Mouse (Mus musculus) macrophage (primary cell): Measurements from ENCODE around the gene Tacc3. TPM values are rescaled to one million over a fixed set of nuclear protein-coding genes. Genes with fewer than 3 reads are reported as not detected.

Experiments used
- H3K27ac ChIP-seq: fragments of 350-480 bp; formaldehyde crosslinking; 2 replicates; pipeline ENCODE4 v1.9.0; 2021
- H3K36me3 ChIP-seq: fragments of 350-480 bp; formaldehyde crosslinking; 2 replicates; pipeline ENCODE4 v1.9.0; 2021; ENCODE audit errors: inconsistent target
- H3K4me3 ChIP-seq: fragments of 350-480 bp; formaldehyde crosslinking; 2 replicates; pipeline ENCODE4 v1.9.0; 2021; ENCODE audit errors: inconsistent target
- H3K79me2 ChIP-seq: fragments of 350-480 bp; formaldehyde crosslinking; 2 replicates; pipeline ENCODE4 v1.9.0; 2021; ENCODE audit errors: inconsistent target
- WGBS: methylation state at CpG from one replicate; pipeline ENCODE4 v1.1.7; 2026; ENCODE audit warnings: inconsistent platforms; ENCODE audit not compliant: missing documents; 5-methylcytosine and 5-hydroxymethylcytosine counted together
- polyA plus RNA-seq: library from polyadenylated mRNA; stranded (reverse); fragments of 250-400 nt; gene quantifications from 3 replicates; pipeline ENCODE4 v1.2.4, GENCODE M21; 2018; ENCODE audit warnings: inconsistent platforms

Tacc3 gene
- polyA plus RNA-seq, 1 experiment from 2014 or later, result 26.7 TPM

DNA sequence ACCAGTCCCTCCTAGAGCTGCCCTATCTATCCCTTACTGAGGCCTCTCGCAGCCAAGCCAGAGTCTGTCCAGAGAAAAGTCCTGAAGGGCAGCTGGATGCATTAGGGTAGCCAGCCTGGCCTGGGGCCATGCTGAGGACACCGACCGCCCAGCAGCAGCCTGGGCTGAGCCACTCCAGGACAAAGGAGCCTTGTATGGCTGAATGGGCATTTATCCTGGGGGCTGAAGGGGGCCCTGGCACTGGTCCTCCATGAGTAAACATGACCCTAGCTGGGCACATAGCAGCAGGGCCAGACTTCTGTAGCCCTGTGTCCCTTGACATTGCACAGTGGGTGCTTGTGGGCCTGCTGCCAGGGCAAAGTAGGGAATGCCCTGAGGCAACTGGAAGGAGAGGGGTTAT lies 16.5 kb downstream of the Tacc3 start:
- 95% methylated on average over 2 of the region's 3 CpGs for WGBS
- peaks cover 8% of the 10 kb centered on the region; the same call in 1 of the 2 replicates for H3K36me3 ChIP-seq
- H3K27ac ChIP-seq, result no peak overlapping the region
- no peaks in the 10 kb centered on the region for H3K79me2 ChIP-seq
- no peak overlapping the region for H3K4me3 ChIP-seq

DNA sequence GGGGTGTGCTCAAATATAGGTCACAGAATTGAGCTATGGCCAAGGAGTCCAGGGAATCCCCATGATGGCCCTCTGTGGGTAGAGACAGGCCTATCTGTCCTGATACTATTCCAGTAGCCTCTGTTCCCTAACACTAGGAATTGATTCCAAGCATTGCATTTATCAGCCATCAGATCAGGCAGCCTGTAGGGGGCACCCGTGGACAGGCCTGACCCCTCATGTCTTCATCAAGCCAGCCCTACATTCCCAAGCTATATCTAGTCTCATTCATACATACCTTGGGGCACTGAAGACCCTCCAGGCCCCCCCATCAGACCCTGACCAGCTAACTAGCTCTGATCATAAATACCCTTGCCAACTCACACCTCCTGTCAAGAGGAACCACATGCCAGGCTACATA lies 18.0 kb downstream of the Tacc3 start:
- H3K79me2 ChIP-seq, result no peaks in the 10 kb centered on the region
- 0% methylated on average over 1 of the region's 1 CpGs for WGBS
- H3K36me3 ChIP-seq, result no peaks in the 10 kb centered on the region
- H3K27ac ChIP-seq, result no peak overlapping the region
- H3K4me3 ChIP-seq, result no peak overlapping the region

DNA sequence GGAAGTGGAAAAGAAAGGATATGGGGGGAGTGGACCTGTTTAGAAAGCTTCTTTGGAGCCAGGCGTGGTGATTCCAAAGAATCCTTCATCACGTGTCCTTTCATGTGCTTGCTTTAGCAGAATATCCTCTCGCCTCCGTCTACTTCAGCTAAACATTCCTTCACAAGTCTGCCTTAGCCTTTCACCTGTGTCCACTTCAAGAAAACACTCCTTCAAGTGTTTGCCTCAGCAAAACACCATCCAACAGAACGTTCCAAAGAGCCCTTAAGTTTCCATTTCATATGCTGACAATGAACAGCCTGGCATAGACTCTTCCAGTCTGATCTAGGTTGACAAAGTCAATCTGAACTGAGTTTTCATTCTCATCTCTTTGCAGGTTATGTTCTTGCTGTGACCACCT lies 20.3 kb downstream of the Tacc3 start:
- H3K4me3 ChIP-seq, result no peak overlapping the region
- no peaks in the 10 kb centered on the region for H3K79me2 ChIP-seq
- WGBS, result 91% methylated on average over 5 of the region's 5 CpGs
- no peaks in the 10 kb centered on the region for H3K36me3 ChIP-seq
- no peak overlapping the region for H3K27ac ChIP-seq

DNA sequence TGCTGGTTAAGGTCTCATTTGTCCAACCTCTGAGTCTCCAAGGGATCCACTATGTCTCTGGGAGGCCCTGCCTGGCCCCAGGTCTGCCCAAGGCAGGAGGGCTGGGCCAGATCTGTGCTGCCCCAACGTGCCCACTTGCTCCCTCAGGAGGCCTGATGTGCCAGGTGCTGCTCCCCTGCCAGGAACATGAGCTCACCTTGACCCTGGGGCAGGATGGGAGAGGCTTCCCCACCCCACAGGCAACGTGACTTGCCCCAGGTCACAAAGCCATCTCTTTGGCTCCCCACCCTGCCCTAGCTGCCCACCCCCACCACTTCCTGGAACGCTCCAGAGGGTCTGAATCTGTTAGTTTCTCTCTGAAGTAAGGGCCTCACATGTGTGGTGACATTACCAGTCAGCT lies 23.1 kb downstream of the Tacc3 start:
- no peaks in the 10 kb centered on the region for H3K79me2 ChIP-seq
- WGBS, result 63% methylated on average over 3 of the region's 3 CpGs

DNA sequence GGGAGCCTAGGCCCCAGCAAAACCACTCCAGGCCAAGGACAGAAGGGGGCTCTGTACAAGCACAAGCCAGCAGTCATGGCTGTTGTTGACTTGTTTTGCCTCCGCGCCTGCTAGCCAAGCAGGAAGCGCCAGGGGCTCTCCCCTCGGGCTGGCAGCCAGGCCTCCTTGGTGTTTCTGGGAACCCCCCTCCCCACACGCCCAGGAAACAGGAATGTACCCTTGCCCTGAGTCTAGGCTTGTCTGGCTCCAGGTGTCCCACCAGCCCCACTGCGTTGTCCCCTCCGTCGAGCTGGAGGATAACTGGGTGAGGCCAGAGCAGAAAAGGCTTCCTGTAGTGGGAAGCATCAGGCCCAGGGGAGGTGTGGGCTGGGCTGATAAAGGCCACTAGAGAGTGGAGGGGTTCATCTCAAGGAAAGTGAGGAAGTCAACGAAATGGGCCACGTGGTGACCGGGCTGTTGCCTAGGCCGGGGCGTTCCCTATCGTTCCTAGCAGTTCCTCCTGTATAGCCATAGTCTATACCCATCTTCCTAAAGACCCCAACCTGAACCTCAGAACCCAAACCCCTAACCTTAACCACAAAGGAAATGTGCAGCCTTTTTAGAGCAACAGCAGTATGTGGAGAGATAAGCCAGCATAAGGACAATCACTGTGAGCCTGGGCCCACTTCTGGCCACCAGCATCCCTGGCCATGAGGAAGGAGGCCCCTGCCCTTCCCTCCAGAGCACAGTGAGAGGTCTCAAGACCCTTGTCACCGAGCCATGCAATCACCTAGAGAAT lies 23.9 kb downstream of the Tacc3 start:
- no peaks in the 10 kb centered on the region for H3K79me2 ChIP-seq
- no peak overlapping the region for H3K27ac ChIP-seq
- 42% methylated on average over 15 of the region's 15 CpGs for WGBS
- no peak overlapping the region for H3K4me3 ChIP-seq
- H3K36me3 ChIP-seq, result no peaks in the 10 kb centered on the region

More for the DNA sequence above, 23.1 kb downstream of the Tacc3 start:
- no peaks in the 10 kb centered on the region for H3K36me3 ChIP-seq
- H3K4me3 ChIP-seq, result no peak overlapping the region
- no peak overlapping the region for H3K27ac ChIP-seq

DNA sequence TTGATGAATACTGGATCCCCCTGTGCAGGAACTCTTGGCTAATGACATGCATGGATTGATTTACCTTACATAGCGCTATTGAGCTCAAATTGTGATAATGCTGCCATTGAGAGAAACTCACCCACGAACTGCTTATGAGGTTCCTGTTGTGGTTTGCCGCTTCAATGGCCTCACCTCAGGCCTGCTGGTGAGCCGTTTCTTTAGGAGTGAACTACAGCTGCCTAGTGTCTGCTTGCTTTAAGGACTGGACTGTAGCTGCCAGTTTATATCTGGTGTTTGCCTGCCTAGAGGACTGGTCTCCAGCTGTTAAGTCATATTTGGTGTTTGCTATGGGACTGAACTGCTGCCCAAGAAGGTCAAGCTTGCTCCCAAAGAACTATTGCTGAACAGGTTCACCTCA lies 25.0 kb downstream of the Tacc3 start:
- Histone ChIP-seq H3K79me2 (no peaks in the 10 kb centered on the region), H3K4me3 (no peak overlapping the region), H3K36me3 (no peaks in the 10 kb centered on the region), H3K27ac (no peak overlapping the region)
- WGBS, result 53% methylated on average over 4 of the region's 4 CpGs

DNA sequence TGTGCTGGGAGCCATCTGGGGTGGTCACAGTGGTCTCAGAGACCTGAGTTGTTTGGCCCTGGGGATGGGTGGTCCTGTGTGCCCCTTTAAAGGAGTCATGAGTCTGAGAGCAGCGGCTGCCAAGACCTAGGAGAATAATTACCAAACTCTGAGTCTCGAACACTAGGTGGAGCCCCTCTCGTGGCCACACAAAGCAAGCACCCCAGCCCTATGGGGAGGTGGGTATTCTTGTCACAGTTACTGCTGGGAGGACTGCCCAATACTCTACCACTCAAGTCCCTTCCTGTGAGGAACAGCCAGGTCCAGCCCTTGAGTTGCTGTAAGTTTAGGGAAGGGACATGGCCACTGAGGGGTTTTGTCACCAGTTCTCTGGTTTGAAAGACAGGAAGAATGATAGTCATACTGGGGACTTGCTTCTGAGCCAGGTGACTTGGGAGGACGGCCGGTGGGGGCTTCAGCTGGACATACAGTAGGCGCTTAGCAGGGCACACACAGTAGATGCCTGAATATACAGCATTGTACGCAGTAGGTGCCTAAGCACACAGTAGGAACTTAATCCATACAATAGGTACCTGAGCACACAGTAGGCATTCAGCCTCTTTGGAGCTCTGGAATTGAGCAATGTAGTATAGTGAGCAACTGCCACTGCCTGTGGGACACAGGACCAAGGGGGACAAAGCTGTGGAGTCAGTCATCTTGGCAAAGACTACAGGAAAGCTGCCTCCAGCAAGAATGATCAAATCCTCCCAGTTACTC lies 26.1 kb downstream of the Tacc3 start:
- H3K27ac ChIP-seq, result no peak overlapping the region
- no peak overlapping the region for H3K4me3 ChIP-seq
- H3K79me2 ChIP-seq, result no peaks in the 10 kb centered on the region
- WGBS, result 50% methylated on average over 7 of the region's 7 CpGs
- H3K36me3 ChIP-seq, result no peaks in the 10 kb centered on the region

DNA sequence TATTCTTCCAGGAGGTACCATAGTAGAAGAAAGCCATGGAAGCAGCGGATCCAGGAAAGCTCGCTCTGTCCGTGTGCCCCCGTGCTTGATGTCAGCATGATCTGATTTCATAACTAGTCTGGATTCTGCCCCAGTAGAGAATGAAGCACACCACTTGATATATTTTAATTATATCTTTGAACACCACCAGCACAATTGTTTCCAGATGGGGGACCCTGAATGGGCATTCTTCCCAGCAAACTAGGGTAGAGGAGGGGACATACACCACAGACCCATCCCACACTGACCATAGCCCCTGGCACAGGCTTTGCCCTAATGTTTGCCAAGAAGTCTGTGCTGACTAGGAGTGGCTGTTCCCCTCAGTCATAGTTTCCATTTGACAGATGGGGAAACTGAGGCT lies 27.0 kb downstream of the Tacc3 start:
- no peak overlapping the region for H3K4me3 ChIP-seq
- H3K36me3 ChIP-seq, result no peaks in the 10 kb centered on the region
- WGBS, result 98% methylated on average over 4 of the region's 4 CpGs
- no peaks in the 10 kb centered on the region for H3K79me2 ChIP-seq
- H3K27ac ChIP-seq, result no peak overlapping the region

DNA sequence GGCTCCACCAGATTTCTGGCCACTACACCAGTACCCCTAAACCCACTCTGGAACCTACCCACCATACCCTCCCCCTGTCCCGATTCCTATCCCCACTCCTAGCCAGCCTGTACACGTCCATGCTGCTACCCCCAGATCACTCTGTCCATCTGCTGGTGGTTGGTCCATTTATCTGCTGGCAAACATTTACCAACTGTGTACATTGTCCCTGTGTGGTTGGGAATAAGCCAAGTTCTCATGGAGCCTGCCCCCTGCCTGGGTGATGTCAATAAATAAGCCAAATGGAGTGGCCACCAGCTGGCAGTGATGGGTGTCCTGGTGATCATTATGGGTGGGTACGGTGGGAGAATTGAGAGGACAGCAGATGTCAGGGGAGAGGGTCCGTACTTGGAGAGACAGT lies 29.2 kb downstream of the Tacc3 start:
- Histone ChIP-seq H3K4me3 (no peak overlapping the region), H3K27ac (no peak overlapping the region), H3K36me3 (no peaks in the 10 kb centered on the region), H3K79me2 (no peaks in the 10 kb centered on the region)
- WGBS, result 96% methylated on average over 4 of the region's 4 CpGs

DNA sequence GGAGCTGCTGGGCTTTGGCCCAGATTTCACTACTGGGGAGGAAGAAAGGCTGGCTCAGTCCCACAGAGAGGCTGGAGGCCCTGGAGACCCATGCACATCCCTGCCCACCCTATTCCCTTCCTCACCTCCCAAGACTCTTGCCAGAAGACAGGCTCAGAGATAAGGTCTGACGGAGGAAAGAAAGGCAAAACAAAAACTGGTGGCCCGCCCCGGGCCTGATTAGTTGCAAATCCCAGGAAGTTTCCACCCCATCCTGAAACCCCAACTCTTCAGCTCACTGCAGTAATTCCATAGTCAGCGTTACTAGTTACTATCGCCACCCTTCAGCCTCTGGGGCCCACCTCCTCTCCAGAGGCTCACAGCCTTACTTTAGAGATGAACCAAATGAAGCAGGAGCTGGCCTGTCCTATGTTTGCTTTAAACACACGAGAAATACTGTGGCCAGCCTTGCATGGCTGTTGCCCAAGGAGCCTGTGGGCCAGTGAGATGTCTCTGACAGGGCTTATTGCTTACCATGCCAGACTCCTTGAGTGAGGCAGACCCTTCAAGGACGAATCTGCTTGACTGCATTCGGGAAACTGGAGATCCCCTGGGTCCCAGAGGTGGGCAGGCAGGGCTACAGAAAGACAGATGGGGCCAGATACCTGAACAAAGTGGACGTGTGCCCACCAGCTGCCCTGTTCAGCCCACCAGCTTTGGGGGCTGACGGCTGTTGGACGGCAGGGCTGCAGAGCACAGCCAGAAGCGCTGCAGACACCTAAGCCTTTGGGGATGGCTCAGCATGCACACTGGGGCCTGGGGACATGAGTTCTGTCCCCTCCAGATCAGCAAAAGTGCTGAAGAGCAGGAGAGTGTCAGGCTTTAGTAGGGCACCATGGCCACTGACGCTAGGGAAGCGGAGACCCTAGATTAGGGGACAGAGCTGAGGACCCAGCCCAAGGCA lies 30.6 kb downstream of the Tacc3 start:
- 94% methylated on average over 14 of the region's 14 CpGs for WGBS
- H3K79me2 ChIP-seq, result no peaks in the 10 kb centered on the region
- H3K36me3 ChIP-seq, result no peaks in the 10 kb centered on the region
- no peak overlapping the region for H3K27ac ChIP-seq
- H3K4me3 ChIP-seq, result no peak overlapping the region

DNA sequence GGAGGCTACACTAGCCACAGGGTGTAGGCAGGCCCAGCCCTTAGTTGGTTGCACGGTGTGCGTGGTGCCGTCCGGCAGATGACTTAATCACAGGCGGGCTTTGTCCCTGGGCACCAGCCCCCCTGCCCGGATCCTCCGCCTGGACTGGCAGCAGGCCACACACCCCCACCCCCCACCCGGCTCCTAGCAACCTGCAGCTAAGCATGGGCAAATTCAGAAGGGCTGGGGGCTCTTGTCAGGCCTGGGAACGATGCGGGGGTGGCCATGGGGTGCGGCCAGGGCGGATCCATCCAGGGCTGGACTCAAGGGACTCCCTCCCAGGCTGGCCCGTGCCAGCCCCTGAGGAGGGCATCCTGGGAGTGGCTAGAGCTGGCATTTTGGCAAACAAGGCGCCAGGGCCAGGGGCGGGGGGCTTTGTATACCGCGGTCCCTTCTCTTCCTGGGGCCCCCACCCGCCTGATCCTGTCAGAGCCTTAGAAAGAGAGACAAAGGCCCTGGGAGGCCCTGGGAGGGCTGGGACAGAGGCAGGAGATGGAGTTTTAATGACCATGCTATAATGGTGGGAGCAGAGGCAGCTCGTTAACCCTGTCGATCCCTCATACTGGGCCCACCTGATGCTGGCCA lies 31.4 kb downstream of the Tacc3 start:
- Histone ChIP-seq H3K27ac (no peak overlapping the region), H3K79me2 (no peaks in the 10 kb centered on the region), H3K4me3 (no peak overlapping the region), H3K36me3 (no peaks in the 10 kb centered on the region)
- WGBS, result 96% methylated on average over 20 of the region's 20 CpGs

DNA sequence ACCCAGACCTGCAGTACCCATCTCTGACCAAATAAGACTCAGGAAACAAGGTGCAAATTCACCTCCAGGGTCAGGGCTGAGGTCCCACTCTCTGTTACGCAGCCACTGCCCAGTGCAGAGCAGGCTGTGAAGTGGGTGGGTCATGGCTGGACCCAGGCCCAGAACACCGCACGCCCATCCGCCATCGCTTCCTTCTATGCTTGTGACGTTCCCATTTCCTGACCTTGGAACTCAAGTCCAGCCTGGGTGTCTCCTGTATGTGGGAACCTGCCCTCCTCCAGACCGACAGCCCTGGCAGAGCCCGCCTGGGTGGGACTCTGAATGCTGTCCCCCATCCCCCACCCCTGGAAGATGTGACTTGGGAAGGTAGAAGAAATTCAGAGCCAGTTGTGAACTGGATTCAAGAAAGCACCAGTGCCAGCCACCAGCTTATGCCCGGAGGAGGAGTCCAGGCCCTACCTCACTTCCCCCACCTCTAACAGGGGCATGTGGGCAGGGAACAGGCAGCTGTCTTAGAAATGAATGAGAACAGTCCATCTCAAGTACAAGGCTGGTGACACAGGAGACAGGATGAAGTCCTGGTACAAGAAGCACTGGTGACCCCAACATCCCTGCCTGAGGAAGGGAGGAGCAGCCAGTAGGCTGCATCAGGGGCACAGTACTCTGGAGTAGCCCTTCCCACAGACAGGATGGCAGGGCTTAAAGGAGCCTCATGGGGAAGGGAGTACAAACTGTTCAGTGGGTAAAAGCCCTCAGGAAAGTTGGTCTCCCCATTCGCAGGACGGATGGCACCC lies 32.1 kb downstream of the Tacc3 start:
- Histone ChIP-seq H3K36me3 (no peaks in the 10 kb centered on the region), H3K79me2 (no peaks in the 10 kb centered on the region), H3K4me3 (no peak overlapping the region), H3K27ac (no peak overlapping the region)
- WGBS, result 94% methylated on average over 11 of the region's 11 CpGs

DNA sequence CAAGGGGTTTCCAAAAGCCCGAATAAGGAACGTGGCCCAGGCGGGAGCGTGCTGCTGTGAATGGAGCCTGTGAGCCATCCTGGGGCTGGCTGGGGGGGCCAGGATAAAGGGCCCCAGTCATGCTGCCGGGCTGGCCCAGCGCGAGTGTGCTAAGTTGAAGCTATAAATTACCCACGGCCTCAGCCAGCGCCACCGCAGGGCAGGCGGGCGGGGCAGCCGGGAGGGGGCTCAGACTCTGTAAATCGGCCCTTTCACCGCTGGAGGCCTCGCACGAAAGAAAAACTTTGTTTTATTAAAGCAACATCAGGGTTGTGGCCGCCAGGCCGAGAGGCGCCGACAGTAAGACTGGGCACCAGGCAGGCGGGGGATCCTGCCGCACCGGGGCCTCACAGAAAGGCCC lies 34.5 kb downstream of the Tacc3 start:
- Histone ChIP-seq H3K79me2 (no peaks in the 10 kb centered on the region), H3K36me3 (no peaks in the 10 kb centered on the region), H3K27ac (no peak overlapping the region), H3K4me3 (no peak overlapping the region)
- WGBS, result 14% methylated on average over 24 of the region's 24 CpGs

DNA sequence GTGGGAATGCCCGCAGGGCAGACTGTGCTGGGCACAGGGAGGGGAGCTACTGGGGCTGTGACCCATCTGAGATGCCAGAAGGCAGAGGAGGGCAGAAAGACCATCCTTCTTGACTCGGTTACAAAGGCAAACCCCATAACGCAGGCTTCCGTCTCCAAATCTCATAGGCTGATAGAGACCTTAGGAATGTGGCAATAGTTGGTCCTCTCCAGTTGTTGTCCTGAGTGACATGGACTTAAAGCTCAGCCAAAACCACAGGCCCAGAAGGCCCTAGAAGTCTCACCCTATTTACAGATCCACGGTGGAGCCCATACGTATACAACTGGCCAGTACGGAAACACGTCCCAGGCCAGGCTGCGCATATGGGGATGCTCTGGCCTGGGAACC lies 36.5 kb downstream of the Tacc3 start:
- H3K4me3 ChIP-seq, result no peak overlapping the region
- no peak overlapping the region for H3K27ac ChIP-seq
- WGBS, result 93% methylated on average over 9 of the region's 9 CpGs
- H3K79me2 ChIP-seq, result no peaks in the 10 kb centered on the region
- H3K36me3 ChIP-seq, result no peaks in the 10 kb centered on the region
